Mouse (Mus musculus) kidney, adult 9 months (tissue): ENCODE results near the gene Hdac5.
A peak's percentile ranks its signal among the peaks of the same experiment; 100 is the strongest.

Source experiments
- DNase-seq: peaks from one replicate; pipeline ENCODE4 v3.0.0; 2022

The Hdac5 gene

GRCm38 (mm10) chr11:102230006-102230741 is at the start of gene Hdac5:
TSS of gene Hdac5 (minus strand) at chr11:102230166.
- peak; percentile 99 for DNase-seq

GRCm38 (mm10) chr11:102279595-102279994 is 49.6 kb upstream of the Hdac5 start:
- DNase-seq, result no peak

DNA sequence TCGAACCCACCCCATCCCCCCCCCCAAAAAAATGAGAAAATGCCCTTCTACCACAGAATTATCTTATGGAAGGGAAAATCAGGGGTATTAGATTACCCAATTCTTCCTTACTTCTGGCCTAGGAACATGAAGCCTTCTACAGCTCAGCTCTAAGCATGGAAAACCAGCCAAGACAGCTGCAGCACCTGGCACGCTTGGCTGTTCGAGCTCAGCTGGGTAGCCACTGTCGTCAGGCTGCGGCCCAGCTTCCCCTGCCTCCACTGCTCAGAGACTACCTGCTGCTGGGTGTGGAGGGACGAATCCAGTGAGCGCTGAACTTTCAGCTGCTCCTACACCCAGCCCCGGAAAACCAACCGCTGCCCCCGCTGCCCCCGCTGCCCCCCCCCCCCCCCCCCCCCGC is 47.8 kb upstream of the Hdac5 start:
- DNase-seq, result no peak

DNA sequence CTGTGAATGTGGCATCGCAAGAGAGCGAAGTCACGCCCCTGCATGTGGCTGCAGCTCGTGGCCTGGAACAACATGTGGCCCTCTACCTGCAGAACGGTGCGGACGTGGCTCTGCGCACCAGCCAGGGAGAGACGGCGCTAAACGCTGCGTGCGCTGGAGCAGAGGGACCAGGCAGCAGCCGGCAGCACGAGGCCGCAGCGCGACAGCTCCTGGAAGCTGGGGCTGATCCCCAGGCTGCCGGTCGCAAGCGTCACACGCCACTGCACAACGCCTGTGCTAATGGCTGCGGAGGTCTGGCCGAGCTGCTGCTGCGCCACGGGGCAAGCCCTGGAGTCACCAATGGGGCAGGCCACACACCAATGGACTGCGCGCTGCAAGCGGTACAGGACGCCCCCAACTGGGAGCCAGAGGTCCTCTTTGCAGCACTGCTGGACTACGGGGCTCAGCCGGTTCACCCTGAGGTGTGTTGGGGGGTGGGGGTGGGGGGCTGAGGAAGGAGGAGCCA is 46.5 kb upstream of the Hdac5 start:
- DNase-seq, result no peak

DNA sequence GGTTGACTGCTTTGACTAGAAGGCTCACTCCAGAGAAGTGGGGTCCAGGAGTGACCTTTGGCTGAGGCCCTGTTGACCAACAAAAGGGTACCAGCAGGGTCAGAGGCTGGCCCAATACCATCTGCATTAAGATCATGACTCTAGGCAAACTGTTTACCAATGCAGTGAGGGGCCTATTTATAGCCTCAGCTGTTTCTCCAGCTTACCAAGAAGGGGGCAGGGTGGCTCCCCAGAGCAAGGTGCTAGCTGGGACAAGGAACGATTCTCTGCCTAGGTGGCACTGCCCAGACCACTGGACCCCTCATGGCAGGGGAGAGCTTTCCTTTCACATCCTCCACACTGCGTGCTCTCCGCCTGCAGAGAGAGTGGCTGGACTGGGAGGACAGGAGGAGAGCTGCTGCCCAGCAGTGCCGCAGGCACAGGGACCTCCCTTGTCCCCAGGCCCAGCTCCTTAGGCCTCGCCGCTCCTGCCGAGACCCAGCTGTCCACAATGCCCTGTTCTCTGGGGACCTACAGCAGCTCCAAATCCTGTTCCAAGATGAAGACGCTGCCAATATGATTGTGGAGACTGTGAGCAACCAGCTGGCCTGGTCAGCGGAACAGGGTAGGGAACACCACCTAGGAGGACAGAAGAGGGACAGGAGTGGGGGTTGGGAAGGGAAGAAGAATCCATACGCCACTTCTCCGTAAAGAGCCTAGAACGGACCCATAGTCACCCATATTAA is 38.7 kb upstream of the Hdac5 start, which contains the start of gene Asb16:
Gene Asb16, plus strand, starts transcription at position 224 of the 725 bp plus-strand sequence.
- DNase-seq, result no peak

DNA sequence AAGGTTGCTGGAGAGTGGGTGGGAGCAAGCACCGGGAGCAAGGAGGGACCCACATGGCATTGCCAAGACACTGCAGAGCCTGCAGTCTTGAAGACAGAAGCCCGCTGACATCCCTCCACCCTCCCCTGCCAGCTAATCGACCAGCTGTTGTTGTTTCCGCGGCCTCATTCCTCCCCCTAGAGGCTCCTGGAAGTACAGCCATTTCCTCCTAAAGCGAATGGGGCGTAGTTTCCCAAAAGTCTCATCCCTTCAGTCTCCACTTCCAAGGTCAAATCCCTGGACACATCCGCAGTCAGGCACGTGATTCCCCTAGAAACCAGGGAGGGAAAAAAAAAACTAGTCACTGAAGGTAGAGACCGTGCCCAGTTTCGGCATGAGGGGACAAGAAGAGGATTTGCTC is 37.5 kb upstream of the Hdac5 start:
- peak; percentile 77 for DNase-seq

DNA sequence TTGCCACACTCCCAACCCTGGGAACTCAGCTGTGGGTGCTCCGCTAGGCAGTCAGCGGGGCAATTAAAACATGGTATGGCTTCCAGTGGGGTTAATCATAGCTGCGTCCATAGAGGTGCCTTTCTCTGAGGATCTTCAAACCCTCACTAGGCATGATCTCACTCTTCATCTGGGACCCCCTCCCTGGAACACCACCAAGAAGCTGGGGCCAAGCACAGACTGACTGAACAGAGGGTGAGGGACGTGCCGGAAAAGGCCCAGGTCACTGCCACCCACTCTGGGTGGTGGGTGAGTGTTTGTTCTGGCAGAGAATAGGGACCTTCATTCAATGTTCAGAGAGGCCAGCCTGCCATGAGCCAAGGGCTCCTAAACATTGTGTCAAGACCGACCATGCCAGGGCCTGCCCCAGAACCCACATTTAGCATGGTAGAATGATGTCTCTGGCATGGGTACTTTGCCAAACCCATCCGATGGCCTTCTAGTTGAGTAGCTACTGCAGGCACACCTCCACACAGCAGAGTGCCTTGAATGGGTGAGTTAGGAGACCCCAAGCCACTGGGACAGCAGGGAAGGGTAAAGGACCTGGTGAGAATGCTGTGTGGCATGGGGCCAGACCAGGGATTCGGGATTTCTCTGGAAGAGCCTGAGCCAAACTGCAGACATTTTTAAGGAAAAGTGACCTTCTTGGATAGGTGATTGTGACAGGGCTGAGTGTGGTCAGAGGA is 36.8 kb upstream of the Hdac5 start:
- no peak for DNase-seq

DNA sequence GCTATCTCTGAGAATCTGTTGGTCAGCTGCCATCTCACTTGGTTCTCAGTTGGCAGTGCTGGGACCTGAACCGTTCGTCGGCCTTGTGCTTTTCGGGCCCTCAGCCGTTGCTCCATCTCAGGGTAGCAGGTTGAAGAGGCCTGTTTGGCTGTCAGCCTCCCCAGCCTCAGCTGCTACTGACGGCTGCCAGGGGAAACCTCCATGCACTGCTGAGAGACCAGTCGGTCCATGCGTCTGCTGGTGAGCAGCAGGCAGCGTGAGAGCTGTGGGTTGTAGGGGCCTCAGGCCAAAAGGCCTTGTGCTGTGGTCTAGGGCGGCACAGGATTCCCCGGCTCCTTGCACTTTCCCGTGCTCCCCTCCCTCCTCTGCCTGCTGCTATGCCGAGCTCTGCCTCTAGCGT is 35.9 kb upstream of the Hdac5 start:
- DNase-seq, result no peak

DNA sequence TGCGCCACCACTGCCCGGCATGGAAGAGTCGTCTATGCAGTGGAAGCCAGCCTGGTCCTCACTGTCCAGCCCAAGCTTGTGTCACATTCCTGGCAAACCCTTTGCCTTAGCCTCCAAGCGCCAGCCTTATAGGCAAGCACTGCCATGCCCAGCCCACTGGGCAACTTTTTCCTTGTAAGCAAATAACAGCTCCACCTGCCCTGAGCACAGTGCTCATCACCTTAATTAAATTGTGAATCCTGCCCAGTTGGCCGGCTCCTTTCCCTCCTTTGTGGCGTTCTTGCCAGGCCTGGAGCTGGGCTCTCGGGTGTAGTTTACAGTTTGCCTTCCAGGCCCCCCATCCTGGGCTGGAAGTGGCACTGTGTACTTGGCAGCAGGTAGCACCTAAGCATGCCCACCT is 33.2 kb upstream of the Hdac5 start:
- no peak for DNase-seq

DNA sequence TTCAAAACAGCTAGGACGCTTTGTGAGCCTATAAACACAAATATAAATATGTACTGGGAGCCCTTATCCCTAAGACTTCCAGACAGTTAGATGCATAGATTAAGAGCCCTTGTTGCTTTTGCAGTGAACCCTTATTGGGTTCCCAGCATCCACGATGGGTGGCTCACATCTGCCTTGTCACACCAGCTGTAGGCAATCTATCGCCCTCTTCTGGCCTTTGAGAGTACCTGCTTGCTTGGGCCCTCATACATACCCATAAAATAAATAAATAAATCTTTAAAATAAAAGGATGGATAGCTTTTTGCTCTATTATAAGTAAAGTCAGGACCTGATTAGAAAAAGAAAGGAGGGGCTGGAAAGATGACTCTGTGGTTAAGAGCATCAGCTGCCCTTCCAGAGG is 28.6 kb upstream of the Hdac5 start:
- DNase-seq, result no peak

DNA sequence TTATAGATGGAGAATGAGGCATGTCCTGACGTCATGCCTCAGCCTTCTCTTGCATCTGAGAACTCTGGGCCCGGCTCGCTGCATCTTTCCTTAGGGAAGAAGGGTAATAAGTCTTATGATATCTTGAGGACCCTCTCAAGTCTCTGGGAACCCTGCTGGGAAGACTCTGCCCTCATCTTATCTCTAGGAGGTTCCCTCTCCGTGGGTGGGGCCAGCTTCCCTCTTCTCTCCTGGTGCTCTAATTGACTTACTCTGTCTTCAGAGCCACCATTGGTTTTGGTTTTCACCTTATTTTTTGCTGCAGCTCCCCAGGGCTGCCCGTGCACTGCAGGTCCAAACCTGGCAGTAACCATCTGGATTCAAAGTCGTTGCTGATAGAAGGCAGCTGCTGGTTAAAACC is 28.1 kb upstream of the Hdac5 start:
- DNase-seq, result no peak

GRCm38 (mm10) chr11:102257514-102257913 is 27.5 kb upstream of the Hdac5 start:
- DNase-seq, result no peak

GRCm38 (mm10) chr11:102249351-102250090 is 19.6 kb upstream of the Hdac5 start:
- no peak for DNase-seq

DNA sequence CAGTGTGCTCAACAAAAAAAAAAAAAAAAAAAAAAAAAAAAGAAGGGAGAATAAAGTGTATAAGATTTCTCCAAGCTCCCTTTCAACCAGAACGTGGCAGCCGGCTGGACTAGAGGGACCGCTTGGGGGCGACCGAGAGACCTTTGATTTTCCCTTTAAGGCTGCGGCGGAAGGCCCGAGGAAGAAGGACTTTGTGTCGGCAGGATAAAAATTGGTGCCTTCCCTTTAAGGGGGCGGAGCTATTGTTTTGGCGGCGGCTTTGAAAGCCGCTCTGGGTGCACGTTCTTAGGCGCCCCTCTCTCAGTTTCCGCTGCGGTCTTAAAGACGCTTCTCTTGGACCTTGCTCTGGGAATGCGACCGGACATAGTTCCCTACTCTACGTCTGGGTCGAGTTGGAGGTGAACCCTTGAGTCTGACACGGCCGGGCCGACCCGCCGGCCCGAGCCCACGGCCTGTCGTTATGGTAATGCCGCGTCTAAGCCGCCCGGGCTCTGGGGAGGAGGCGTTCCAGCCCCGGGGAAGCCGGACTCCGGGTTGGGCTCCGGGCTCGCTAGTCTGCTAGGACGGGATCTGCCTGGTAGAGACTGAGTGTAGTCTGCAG is 18.8 kb upstream of the Hdac5 start, which contains the start of gene BC030867:
Gene BC030867, plus strand, starts transcription at position 253 of the 601 bp plus-strand sequence.
- peak; percentile 94 for DNase-seq

GRCm38 (mm10) chr11:102246871-102247270 is 16.9 kb upstream of the Hdac5 start:
- DNase-seq, result no peak

DNA sequence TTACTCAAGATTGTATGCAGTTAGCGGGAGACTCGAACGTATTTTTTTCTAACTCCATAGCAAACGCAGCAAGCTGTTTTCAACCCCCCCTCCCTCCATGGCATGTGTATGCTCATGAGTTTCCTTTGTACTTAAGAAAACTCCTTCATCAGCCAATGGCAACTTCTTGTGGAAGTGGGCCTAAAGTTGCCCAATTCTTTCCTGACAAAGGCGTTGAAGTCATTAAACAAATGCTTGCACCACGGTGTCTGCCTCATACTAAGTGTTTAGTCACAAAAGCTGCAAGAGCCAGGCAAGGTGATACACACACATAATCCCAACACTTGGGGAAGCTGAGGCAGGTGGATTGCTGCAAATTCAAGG is 16.3 kb upstream of the Hdac5 start:
- no peak for DNase-seq

GRCm38 (mm10) chr11:102245581-102246272 is 15.8 kb upstream of the Hdac5 start:
- DNase-seq, result no peak

DNA sequence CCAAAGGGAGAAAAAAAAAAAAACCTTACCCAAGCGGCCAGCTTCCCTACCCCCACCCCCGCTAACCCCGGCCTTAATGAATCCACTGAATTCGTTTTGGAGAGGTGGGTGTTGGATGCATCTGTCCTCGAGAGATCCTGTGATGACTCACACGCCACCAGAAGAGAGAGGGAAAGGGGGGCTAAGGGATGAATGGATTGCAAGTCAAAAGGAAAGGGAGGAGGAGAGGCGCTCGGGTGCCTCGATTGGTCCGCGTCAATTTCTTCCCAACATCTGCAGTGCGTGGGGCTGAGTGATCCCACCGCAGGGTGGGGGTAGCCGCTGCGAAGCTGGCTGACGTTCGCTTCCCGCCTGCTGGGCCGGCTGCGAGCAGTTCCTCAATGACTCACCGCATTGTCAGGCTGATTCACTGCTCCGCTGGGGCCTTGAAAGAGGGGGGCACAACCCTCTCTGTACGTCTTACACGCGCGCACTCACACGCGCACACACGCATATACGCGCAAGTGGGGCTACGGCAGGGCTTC is 15.0 kb upstream of the Hdac5 start:
- DNase-seq, result no peak

DNA sequence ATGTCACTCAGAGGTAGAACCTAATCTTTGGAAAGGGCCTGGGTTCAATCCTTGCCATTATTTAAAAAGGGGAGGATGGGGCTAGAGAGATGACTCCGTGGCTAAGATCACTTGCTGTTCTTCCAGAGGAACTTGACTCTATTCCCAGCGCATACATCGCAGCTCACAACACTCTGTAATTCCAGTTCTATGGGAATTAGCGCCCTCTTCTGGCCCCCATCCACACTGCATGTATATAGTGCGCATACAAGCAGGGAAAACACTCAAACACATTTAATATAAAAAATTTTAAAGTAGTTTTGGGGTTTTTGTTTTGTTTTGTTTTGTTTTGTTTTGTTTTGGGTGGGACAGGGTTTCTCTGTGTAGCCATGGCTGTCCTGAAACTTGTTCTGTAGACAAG is 11.9 kb upstream of the Hdac5 start:
- DNase-seq, result no peak

DNA sequence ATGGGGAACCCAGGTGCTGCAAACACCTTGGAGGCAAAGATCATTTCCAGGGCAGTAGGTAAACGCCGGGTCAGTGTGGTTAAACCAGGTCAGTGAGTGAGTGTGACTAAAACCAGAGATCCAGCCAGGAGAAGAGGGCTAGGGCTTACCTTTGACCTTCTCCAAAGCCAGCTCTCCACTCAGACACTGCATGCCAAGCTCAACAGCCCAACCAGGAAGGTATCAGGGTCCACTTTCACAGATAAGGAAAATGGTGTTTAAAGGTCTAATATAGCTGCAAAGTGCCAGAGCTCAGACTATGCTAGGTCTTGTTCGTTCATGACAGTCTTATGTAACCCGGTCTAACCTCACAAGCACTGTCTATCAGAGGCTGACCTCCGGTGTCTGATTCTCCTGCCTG is 11.3 kb upstream of the Hdac5 start:
- DNase-seq, result peak; percentile 65

GRCm38 (mm10) chr11:102240636-102241035 is 10.7 kb upstream of the Hdac5 start:
- DNase-seq, result no peak
